Mouse (Mus musculus): Measurements from ENCODE around the gene Lgals9. TPM values are rescaled to one million over a fixed set of nuclear protein-coding genes. Genes with fewer than 3 reads are reported as not detected.

Lgals9 gene
- polyA plus RNA-seq, 1 experiment: 589 TPM

- TF ChIP-seq POLR2A (IDR thresholded peaks at IDR 0.05; ENCODE audit: control insufficient read depth, extremely low read depth, insufficient read depth, low read length, poor library complexity): no peak
- no peak for TF ChIP-seq CTCF (IDR thresholded peaks at IDR 0.05; ENCODE audit: borderline replicate concordance, control insufficient read depth, extremely low read depth, insufficient read depth, low read length, poor library complexity)
- Histone ChIP-seq H3K4me1 (replicated peaks; ENCODE audit: control insufficient read depth, insufficient read depth, low read length) (peaks cover 24% of the 10 kb centered on the region), H3K4me3 (ENCODE audit: control insufficient read depth, insufficient read depth, low read length) (no peak overlapping the region)
Observed at GRCm38 (mm10) chr11:78971096-78971495, 13.7 kb downstream of the Lgals9 start.

DNA sequence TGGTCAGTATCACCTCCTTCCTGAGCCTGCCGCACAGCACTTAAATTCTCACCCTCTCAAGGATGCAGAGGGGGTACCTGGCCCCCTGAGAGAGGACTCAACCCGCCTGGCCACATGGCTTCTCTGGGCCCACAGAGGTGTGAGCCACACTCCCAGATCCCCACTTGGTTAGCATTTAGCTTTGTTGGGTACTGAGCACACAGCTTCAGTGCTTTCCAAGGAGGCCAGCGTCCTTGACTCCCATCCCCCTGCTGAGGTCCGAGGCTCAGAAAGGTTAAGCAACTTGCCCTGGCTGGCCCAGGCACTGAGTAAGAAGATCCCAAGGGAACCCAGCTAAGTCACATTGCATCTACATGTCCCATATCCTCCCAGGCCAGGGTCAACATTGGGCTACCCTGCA lies 16.6 kb downstream of the Lgals9 start:
- no peak overlapping the region for H3K27ac ChIP-seq (ENCODE audit: control insufficient read depth, insufficient read depth, low read length)
- WGBS: 94% methylated on average over 4 of the region's 4 CpGs
- peaks cover 91% of the 10 kb centered on the region for H3K36me3 ChIP-seq (ENCODE audit: control insufficient read depth, insufficient read depth, low read length)
- no peak for DNase-seq
- H3K27me3 ChIP-seq (ENCODE audit: control insufficient read depth, insufficient read depth, low read length): no peaks in the 10 kb centered on the region
- H3K4me3 ChIP-seq (ENCODE audit: control insufficient read depth, insufficient read depth, low read length): no peak overlapping the region
- peaks cover 12% of the 10 kb centered on the region for H3K4me1 ChIP-seq (replicated peaks; ENCODE audit: control insufficient read depth, insufficient read depth, low read length)
- TF ChIP-seq CTCF (IDR thresholded peaks at IDR 0.05; ENCODE audit: borderline replicate concordance, control insufficient read depth, extremely low read depth, insufficient read depth, low read length, poor library complexity) (no peak), POLR2A (IDR thresholded peaks at IDR 0.05; ENCODE audit: control insufficient read depth, extremely low read depth, insufficient read depth, low read length, poor library complexity) (no peak)

More at GRCm38 (mm10) chr11:78971096-78971495, 13.7 kb downstream of the Lgals9 start:
- H3K27me3 ChIP-seq (ENCODE audit: control insufficient read depth, insufficient read depth, low read length): no peaks in the 10 kb centered on the region
- WGBS: 98% methylated on average over 8 of the region's 8 CpGs
- H3K36me3 ChIP-seq (ENCODE audit: control insufficient read depth, insufficient read depth, low read length): peaks cover 86% of the 10 kb centered on the region
- no peak overlapping the region for H3K27ac ChIP-seq (ENCODE audit: control insufficient read depth, insufficient read depth, low read length)
- DNase-seq: no peak

GRCm38 (mm10) chr11:78967371-78967770 lies 17.4 kb downstream of the Lgals9 start:
- 40% methylated on average over 4 of the region's 4 CpGs for WGBS
- Histone ChIP-seq H3K4me1 (replicated peaks; ENCODE audit: control insufficient read depth, insufficient read depth, low read length) (peaks cover 4% of the 10 kb centered on the region), H3K4me3 (ENCODE audit: control insufficient read depth, insufficient read depth, low read length) (no peak overlapping the region), H3K27me3 (ENCODE audit: control insufficient read depth, insufficient read depth, low read length) (no peaks in the 10 kb centered on the region), H3K36me3 (ENCODE audit: control insufficient read depth, insufficient read depth, low read length) (peaks cover 94% of the 10 kb centered on the region), H3K27ac (ENCODE audit: control insufficient read depth, insufficient read depth, low read length) (no peak overlapping the region)
- TF ChIP-seq CTCF (IDR thresholded peaks at IDR 0.05; ENCODE audit: borderline replicate concordance, control insufficient read depth, extremely low read depth, insufficient read depth, low read length, poor library complexity) (no peak), POLR2A (IDR thresholded peaks at IDR 0.05; ENCODE audit: control insufficient read depth, extremely low read depth, insufficient read depth, low read length, poor library complexity) (no peak)
- DNase-seq: peak; percentile 63

DNA sequence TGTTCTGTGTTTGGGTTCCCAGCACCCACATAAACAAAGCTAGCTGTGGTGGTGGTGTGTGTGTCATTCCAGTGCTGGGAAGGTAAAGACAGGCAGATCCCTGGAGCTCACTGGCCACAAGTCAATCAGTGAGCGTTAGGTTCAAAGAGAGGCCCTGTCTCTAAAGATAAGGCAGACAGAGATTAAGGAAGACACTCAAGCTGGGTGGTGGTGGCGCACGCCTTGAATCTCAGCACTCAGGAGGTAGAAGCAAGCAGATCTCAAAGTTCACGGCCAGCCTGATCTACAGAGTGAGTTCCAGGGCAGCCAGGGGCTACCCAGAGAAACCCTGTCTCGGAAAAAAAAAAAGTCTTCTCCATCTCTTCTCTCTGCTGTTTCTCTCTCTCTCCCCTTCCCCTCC lies 23.5 kb downstream of the Lgals9 start:
- H3K27ac ChIP-seq (ENCODE audit: control insufficient read depth, insufficient read depth, low read length): no peak overlapping the region
- H3K27me3 ChIP-seq (ENCODE audit: control insufficient read depth, insufficient read depth, low read length): no peaks in the 10 kb centered on the region
- peaks cover 38% of the 10 kb centered on the region for H3K36me3 ChIP-seq (ENCODE audit: control insufficient read depth, insufficient read depth, low read length)
- WGBS: 89% methylated on average over 5 of the region's 5 CpGs
- H3K4me1 ChIP-seq (replicated peaks; ENCODE audit: control insufficient read depth, insufficient read depth, low read length): 0 out of 2 replicates have a peak, but pooled peaks cover 2% of the 10 kb centered on the region
- no peak overlapping the region for H3K4me3 ChIP-seq (ENCODE audit: control insufficient read depth, insufficient read depth, low read length)
- no peak for TF ChIP-seq POLR2A (IDR thresholded peaks at IDR 0.05; ENCODE audit: control insufficient read depth, extremely low read depth, insufficient read depth, low read length, poor library complexity)
- no peak for TF ChIP-seq CTCF (IDR thresholded peaks at IDR 0.05; ENCODE audit: borderline replicate concordance, control insufficient read depth, extremely low read depth, insufficient read depth, low read length, poor library complexity)
- DNase-seq: no peak

GRCm38 (mm10) chr11:78959841-78960520 lies 24.8 kb downstream of the Lgals9 start:
- H3K4me3 ChIP-seq (ENCODE audit: control insufficient read depth, insufficient read depth, low read length): no peak overlapping the region
- 85% methylated on average over 5 of the region's 5 CpGs for WGBS
- H3K4me1 ChIP-seq (replicated peaks; ENCODE audit: control insufficient read depth, insufficient read depth, low read length): 0 out of 2 replicates have a peak, but pooled peaks cover 2% of the 10 kb centered on the region
- no peak overlapping the region for H3K27ac ChIP-seq (ENCODE audit: control insufficient read depth, insufficient read depth, low read length)
- TF ChIP-seq CTCF (IDR thresholded peaks at IDR 0.05; ENCODE audit: borderline replicate concordance, control insufficient read depth, extremely low read depth, insufficient read depth, low read length, poor library complexity) (no peak), POLR2A (IDR thresholded peaks at IDR 0.05; ENCODE audit: control insufficient read depth, extremely low read depth, insufficient read depth, low read length, poor library complexity) (no peak)
- H3K27me3 ChIP-seq (ENCODE audit: control insufficient read depth, insufficient read depth, low read length): no peaks in the 10 kb centered on the region
- peaks cover 25% of the 10 kb centered on the region for H3K36me3 ChIP-seq (ENCODE audit: control insufficient read depth, insufficient read depth, low read length)
- DNase-seq: peak; percentile 47

GRCm38 (mm10) chr11:78959367-78959766 lies 25.4 kb downstream of the Lgals9 start:
- WGBS: 84% methylated on average over 8 of the region's 8 CpGs

More at GRCm38 (mm10) chr11:78959367-78959766, 25.4 kb downstream of the Lgals9 start:
- Histone ChIP-seq H3K4me3 (ENCODE audit: control insufficient read depth, insufficient read depth, low read length) (no peak overlapping the region), H3K27ac (ENCODE audit: control insufficient read depth, insufficient read depth, low read length) (no peak overlapping the region), H3K27me3 (ENCODE audit: control insufficient read depth, insufficient read depth, low read length) (no peaks in the 10 kb centered on the region), H3K4me1 (replicated peaks; ENCODE audit: control insufficient read depth, insufficient read depth, low read length) (0 out of 2 replicates have a peak, but pooled peaks cover 2% of the 10 kb centered on the region), H3K36me3 (ENCODE audit: control insufficient read depth, insufficient read depth, low read length) (peaks cover 19% of the 10 kb centered on the region)
- TF ChIP-seq CTCF (IDR thresholded peaks at IDR 0.05; ENCODE audit: borderline replicate concordance, control insufficient read depth, extremely low read depth, insufficient read depth, low read length, poor library complexity) (no peak), POLR2A (IDR thresholded peaks at IDR 0.05; ENCODE audit: control insufficient read depth, extremely low read depth, insufficient read depth, low read length, poor library complexity) (no peak)
- DNase-seq: no peak

Measured in thymus, adult 2 months (tissue).